Mouse (Mus musculus) liver, embryonic 14.5 days (tissue): Measurements from ENCODE around the gene 2310007B03Rik.

ENCODE experiments used
- CTCF ChIP-seq: IDR thresholded peaks from 2 replicates; pipeline ENCODE4 v1.5.1; 2016; ENCODE audit warnings: antibody characterized with exemption, low read depth, control low read depth
- EP300 ChIP-seq: IDR thresholded peaks from 2 replicates; pipeline ENCODE4 v1.6.1; 2016; ENCODE audit warnings: antibody characterized with exemption, low read depth

DNA sequence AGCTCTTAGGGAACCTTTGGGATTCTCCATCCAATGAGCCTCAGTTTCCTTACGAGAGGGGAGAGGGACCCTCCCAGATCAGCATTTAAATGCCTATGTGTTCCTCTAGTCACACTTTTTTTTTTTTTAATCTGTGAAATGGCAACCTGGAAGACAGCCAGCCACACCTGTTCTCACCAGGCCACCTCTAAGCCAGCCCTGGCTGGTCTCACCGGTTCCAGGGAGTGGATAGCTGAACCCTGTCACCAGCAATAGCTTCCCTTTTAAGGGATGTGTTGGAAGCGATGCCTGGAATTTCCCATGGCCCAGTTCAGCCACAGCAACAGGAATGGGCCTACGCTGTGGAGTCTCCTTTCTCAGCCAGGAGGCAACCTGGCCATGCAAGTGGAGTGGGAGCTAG is 3.2 kb downstream of the 2310007B03Rik start:
- TF ChIP-seq CTCF: no peak
- no peak for TF ChIP-seq EP300
